Mouse (Mus musculus) liver, embryonic 18 days (tissue): ENCODE measurements around the gene Gm11733. TPM values are rescaled to one million over a fixed set of nuclear protein-coding genes. Genes with fewer than 3 reads are reported as not detected.

Experiments
- polyA plus RNA-seq: library from polyadenylated mRNA; depleted of rRNA; stranded (reverse); fragments of >200 nt; gene quantifications from 2 replicates; pipeline ENCODE4 v1.2.3, GENCODE M21; 2012; rRNA removed

Gm11733 gene
- polyA plus RNA-seq, result not detected in 2 replicates

DNA sequence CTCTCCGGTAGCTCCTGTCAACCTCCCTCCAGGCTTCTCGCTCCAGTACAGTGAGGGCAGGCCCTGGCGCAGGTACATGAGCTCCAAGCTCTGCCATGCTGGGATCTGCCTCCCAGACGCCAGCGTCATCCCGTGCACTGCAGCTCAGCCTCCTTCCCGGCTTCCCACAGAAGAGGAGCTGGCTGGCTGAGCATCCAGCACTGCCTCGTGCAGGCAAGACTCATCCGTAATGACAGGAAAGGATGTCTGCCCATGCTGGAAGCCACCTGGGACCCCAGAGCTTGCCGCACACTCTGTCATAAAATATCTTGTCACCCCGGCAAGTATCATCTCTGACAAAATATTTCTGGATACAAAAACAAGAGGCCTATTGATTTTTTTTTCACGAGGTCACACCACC, at the start of gene Gm11733:
TSS of gene Gm11733 (plus strand) at position 171 of the 400 bp plus-strand sequence.

Other genes with a start within 250 kb of the Gm11733 start
- gene Tnrc6c, start 169.9 kb downstream of the Gm11733 start, polyA plus RNA-seq, result 2.9 and 3.5 TPM in 2 replicates